Mouse (Mus musculus) neural tube, embryonic 13.5 days (tissue): Measurements from ENCODE around the gene Larp6. TPM values are rescaled to one million over a fixed set of nuclear protein-coding genes. Genes with fewer than 3 reads are reported as not detected.

Experiments
- ATAC-seq: fragments of 200-750 bp; cut with Nextera tagmentation; 2 replicates; pipeline ENCODE4 v1.8.0; 2017; ENCODE audit warnings: low read depth, mild to moderate bottlenecking, moderate TSS enrichment, moderate library complexity
- H3K27ac ChIP-seq: fragments of 300-500 bp; sonication (generic); replicated peaks from 2 replicates; pipeline ENCODE4 v1.5.1; 2015; ENCODE audit warnings: moderate library complexity, mild to moderate bottlenecking, inconsistent platforms
- H3K27me3 ChIP-seq: fragments of 300-500 bp; sonication (generic); 2 replicates; pipeline ENCODE4 v1.6.1; 2015; ENCODE audit warnings: mild to moderate bottlenecking, inconsistent platforms
- H3K36me3 ChIP-seq: fragments of 300-500 bp; sonication (generic); 2 replicates; pipeline ENCODE4 v1.6.1; 2015; ENCODE audit warnings: mild to moderate bottlenecking, inconsistent platforms
- H3K4me1 ChIP-seq: fragments of 300-500 bp; sonication (generic); replicated peaks from 2 replicates; pipeline ENCODE4 v1.6.1; 2015; ENCODE audit warnings: inconsistent platforms
- H3K4me2 ChIP-seq: fragments of 300-500 bp; sonication (generic); 2 replicates; pipeline ENCODE4 v1.6.1; 2015; ENCODE audit warnings: inconsistent platforms, mild to moderate bottlenecking, moderate library complexity
- H3K4me3 ChIP-seq: fragments of 300-500 bp; sonication (generic); 2 replicates; pipeline ENCODE4 v1.5.1; 2015; ENCODE audit warnings: mild to moderate bottlenecking, inconsistent platforms
- H3K9ac ChIP-seq: fragments of 300-500 bp; sonication (generic); 2 replicates; pipeline ENCODE4 v1.6.1; 2015; ENCODE audit warnings: moderate library complexity, mild to moderate bottlenecking, inconsistent platforms
- H3K9me3 ChIP-seq: fragments of 300-500 bp; sonication (generic); 2 replicates; pipeline ENCODE4 v1.6.1; 2016; ENCODE audit warnings: inconsistent platforms
- WGBS: fragments of 180-500 bp; shearing (Covaris S2); methylation state at CpG from one replicate; pipeline ENCODE4 v1.1.7; 2015; 5-methylcytosine and 5-hydroxymethylcytosine counted together
- polyA plus RNA-seq: library from polyadenylated mRNA; unstranded; fragments of >200 nt; fragmentation: Nextera tagmentation; extraction: Ambion mirVana; gene quantifications from 2 replicates; pipeline ENCODE4 v1.2.1, GENCODE M21; 2015

The Larp6 gene
- polyA plus RNA-seq, 1 experiment from 2014 or later, result 10.6 TPM

DNA sequence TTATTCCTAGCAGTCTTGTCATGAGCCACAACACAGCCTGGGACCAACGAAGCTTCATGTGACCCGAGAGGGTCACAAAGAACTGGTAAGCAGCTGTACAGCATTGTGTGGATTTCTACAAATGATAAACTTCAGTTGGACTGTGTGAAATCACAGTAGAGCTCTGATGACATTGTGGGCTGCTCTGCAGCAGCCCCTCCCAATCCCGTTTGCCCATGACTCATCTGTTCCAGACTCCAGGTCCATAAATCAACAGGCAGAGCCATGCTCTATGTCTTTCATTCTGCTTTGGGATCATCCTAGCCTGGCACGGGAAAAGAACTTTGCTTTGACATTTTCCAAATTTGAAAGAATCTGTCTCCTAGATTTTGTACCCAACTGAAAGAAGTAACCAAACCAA lies 20.2 kb upstream of the Larp6 start:
- WGBS, result 64% methylated on average over 4 of the region's 4 CpGs
- Histone ChIP-seq H3K36me3 (no peaks in the 10 kb centered on the region), H3K9me3 (no peaks in the 10 kb centered on the region), H3K4me1 (peaks cover 6% of the 10 kb centered on the region; the same call in 1 of the 2 replicates), H3K27me3 (no peaks in the 10 kb centered on the region; the same call in 1 of the 2 replicates), H3K9ac (no peak overlapping the region), H3K4me3 (no peak overlapping the region), H3K27ac (no peak overlapping the region), H3K4me2 (no peak overlapping the region)
- no peak for ATAC-seq

DNA sequence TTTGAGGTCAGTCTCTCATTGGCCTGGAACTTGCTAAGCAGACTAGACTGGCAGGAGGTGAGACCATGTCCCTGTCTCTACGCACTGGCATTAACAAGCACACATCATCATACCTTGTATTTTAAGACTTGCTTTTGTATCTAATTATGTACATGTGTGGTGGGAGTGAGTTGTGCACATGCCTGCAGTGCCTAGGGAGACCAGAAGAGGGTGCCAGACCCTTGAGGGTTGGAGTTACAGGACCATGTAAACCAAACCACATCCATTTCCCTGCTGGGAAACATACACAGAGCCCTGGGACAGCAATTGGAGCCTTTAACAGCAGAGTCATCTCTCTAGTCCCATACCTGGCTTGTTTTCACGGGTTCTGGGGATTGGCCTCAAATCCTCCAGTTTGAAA lies 18.8 kb upstream of the Larp6 start:
- Histone ChIP-seq H3K27ac (no peak overlapping the region), H3K36me3 (no peaks in the 10 kb centered on the region), H3K27me3 (no peaks in the 10 kb centered on the region; the same call in 1 of the 2 replicates), H3K9ac (no peak overlapping the region), H3K4me1 (no peaks in the 10 kb centered on the region), H3K4me3 (no peak overlapping the region), H3K4me2 (no peak overlapping the region), H3K9me3 (no peaks in the 10 kb centered on the region)
- ATAC-seq, result no peak
- WGBS, result 56% methylated on average over 2 of the region's 2 CpGs

GRCm38 (mm10) chr9:60696271-60696985 lies 16.4 kb upstream of the Larp6 start:
- no peak overlapping the region for H3K9ac ChIP-seq
- no peak for ATAC-seq
- H3K4me3 ChIP-seq, result no peak overlapping the region
- peaks cover 8% of the 10 kb centered on the region; the same call in 1 of the 2 replicates for H3K4me1 ChIP-seq
- 73% methylated on average over 6 of the region's 6 CpGs for WGBS
- no peaks in the 10 kb centered on the region for H3K9me3 ChIP-seq
- H3K27ac ChIP-seq, result no peak overlapping the region
- H3K36me3 ChIP-seq, result no peaks in the 10 kb centered on the region
- H3K4me2 ChIP-seq, result no peak overlapping the region
- no peaks in the 10 kb centered on the region; the same call in 1 of the 2 replicates for H3K27me3 ChIP-seq

DNA sequence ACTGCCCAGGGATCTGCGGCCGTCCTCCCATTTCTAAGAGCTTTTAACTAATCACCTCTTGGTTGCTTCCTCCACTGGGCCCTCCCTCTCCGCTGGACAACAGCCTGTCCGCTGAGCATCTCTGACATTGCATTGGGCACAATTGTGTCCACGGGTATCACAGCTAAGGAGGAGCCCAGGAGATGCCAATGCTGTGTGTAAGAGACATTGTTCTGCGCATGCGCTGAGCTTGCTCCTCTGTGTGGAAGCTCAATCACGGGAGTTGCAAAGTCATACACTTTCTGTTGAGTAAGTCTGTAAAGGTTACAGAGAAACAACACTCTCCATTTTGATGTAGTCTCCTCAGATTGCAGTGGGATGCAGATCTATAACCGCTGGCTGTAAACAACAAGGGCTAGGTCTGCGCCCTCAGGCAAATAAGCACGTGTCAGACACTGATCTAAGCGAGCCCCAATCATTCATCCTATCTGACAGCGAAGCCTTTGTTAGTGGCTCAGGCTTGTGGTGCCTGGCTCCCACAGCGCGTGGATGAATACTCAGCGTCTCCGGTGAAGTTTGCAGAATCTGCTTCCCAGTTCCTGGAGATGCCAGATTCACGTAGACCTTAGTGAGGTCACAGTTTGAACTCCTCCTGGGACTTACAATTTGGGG lies 13.1 kb upstream of the Larp6 start:
- Histone ChIP-seq H3K27me3 (no peaks in the 10 kb centered on the region), H3K27ac (no peak overlapping the region), H3K4me1 (peaks cover 8% of the 10 kb centered on the region; the same call in 1 of the 2 replicates), H3K9ac (no peak overlapping the region), H3K4me3 (no peak overlapping the region), H3K4me2 (no peak overlapping the region), H3K9me3 (no peaks in the 10 kb centered on the region), H3K36me3 (no peaks in the 10 kb centered on the region)
- no peak for ATAC-seq
- WGBS, result 51% methylated on average over 18 of the region's 18 CpGs

- no peaks in the 10 kb centered on the region for H3K36me3 ChIP-seq
Measured at GRCm38 (mm10) chr9:60707594-60707993, 5.2 kb upstream of the Larp6 start.

DNA sequence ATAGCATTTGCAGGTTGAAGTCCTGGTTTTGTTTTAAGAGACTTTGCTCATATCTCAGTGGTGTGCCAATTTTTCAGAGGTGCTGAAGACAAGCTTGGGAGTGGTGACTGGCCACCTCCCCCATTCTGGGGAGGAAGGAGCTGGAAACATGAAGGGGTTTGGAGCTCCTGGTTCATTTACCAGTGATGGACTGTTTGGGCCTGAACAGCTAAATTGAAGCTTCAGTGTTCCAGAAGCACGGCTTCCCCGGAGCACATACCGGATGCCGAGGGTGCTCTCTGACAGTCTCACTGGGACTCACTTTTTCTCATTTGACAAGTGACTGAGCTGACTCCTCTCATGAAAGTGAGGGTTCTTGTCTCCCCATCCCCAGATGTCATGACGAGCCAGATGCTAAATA lies 4.2 kb upstream of the Larp6 start:
- Histone ChIP-seq H3K27ac (no peak overlapping the region), H3K27me3 (peaks cover 5% of the 10 kb centered on the region), H3K9ac (no peak overlapping the region), H3K4me1 (peaks cover 12% of the 10 kb centered on the region), H3K4me3 (no peak overlapping the region), H3K36me3 (no peaks in the 10 kb centered on the region), H3K9me3 (no peaks in the 10 kb centered on the region), H3K4me2 (no peak overlapping the region)
- WGBS, result 89% methylated on average over 5 of the region's 5 CpGs
- no peak for ATAC-seq

More at GRCm38 (mm10) chr9:60707594-60707993, 5.2 kb upstream of the Larp6 start:
- Histone ChIP-seq H3K27me3 (peaks cover 3% of the 10 kb centered on the region; the same call in 1 of the 2 replicates), H3K4me1 (peaks cover 4% of the 10 kb centered on the region; the same call in 1 of the 2 replicates), H3K4me3 (no peak overlapping the region), H3K27ac (no peak overlapping the region), H3K4me2 (no peak overlapping the region), H3K9ac (no peak overlapping the region), H3K9me3 (no peaks in the 10 kb centered on the region)
- 94% methylated on average over 2 of the region's 2 CpGs for WGBS
- ATAC-seq, result no peak

GRCm38 (mm10) chr9:60709721-60710120 lies 3.1 kb upstream of the Larp6 start:
- WGBS, result 84% methylated on average over 6 of the region's 6 CpGs
- Histone ChIP-seq H3K27ac (no peak overlapping the region), H3K36me3 (no peaks in the 10 kb centered on the region), H3K4me1 (peaks cover 23% of the 10 kb centered on the region), H3K9ac (no peak overlapping the region), H3K4me2 (no peak overlapping the region), H3K9me3 (no peaks in the 10 kb centered on the region), H3K4me3 (no peak overlapping the region), H3K27me3 (peaks cover 7% of the 10 kb centered on the region)
- ATAC-seq, result no peak

DNA sequence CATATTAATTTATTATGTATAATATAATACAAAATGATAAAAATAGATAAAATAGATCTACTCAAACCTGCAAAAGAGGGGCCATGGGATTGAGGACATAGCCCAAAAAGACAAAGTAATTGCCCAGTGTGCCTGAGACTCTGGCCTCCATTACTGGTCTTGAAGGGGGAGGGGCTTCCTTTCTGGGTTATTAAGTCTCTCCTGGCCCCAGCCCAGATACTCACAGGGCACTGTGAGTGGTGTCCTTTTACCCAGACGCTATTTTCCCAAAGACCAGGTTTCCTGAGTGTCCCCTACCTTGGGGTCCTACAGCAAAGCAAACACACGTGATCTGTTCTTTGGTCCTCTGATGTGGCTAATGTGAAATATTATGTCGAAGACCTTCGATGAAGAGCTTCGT lies 778 bp upstream of the Larp6 start:
- Histone ChIP-seq H3K9me3 (no peaks in the 10 kb centered on the region), H3K4me3 (no peak overlapping the region), H3K4me1 (peaks cover 30% of the 10 kb centered on the region), H3K36me3 (no peaks in the 10 kb centered on the region), H3K4me2 (peak overlapping the region; percentile 95; the same call in 1 of the 2 replicates), H3K27me3 (peaks cover 7% of the 10 kb centered on the region), H3K27ac (no peak overlapping the region), H3K9ac (no peak overlapping the region)
- ATAC-seq, result no peak
- WGBS, result 83% methylated on average over 5 of the region's 5 CpGs

- peak; percentile 30; the same call in 1 of the 2 replicates for ATAC-seq
Measured at GRCm38 (mm10) chr9:60713616-60714015, 827 bp downstream of the Larp6 start.

DNA sequence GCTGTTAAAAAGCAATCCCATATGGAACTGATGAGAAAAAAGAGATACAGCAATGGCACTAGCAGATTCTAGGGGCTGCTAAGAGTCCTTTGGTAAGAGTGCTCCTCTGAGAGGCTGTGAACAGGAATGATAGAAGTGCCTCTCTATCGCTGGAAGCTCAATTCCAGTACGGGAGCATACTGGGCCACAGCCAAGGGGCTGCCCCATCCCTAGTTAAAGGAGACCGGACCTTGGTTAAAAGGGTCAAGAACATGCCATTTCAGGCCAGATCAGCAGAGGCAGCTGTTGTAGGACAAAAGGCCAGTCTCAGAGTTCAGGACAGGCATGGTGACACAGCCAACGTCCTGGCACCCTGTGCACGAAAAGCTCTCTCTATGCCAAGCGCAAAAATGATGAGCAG lies 1.4 kb downstream of the Larp6 start:
- H3K4me1 ChIP-seq, result peaks cover 30% of the 10 kb centered on the region
- H3K9ac ChIP-seq, result 0 out of 2 replicates have a peak overlapping the region, but pooled peaks have one; percentile 88
- 79% methylated on average over 6 of the region's 6 CpGs for WGBS
- no peaks in the 10 kb centered on the region for H3K36me3 ChIP-seq
- H3K9me3 ChIP-seq, result no peaks in the 10 kb centered on the region
- peaks cover 7% of the 10 kb centered on the region for H3K27me3 ChIP-seq
- no peak overlapping the region; the same call in 1 of the 2 replicates for H3K4me3 ChIP-seq
- ATAC-seq, result no peak
- H3K27ac ChIP-seq, result no peak overlapping the region
- peak overlapping the region; percentile 95 for H3K4me2 ChIP-seq

More at GRCm38 (mm10) chr9:60713616-60714015, 827 bp downstream of the Larp6 start:
- H3K9ac ChIP-seq, result peak overlapping the region; percentile 88
- H3K4me2 ChIP-seq, result peak overlapping the region; percentile 95
- peak overlapping the region; percentile 54 for H3K4me3 ChIP-seq
- peaks cover 7% of the 10 kb centered on the region for H3K27me3 ChIP-seq
- no peaks in the 10 kb centered on the region for H3K36me3 ChIP-seq
- H3K27ac ChIP-seq, result 0 out of 2 replicates have a peak overlapping the region, but pooled peaks have one; percentile 33
- peaks cover 30% of the 10 kb centered on the region for H3K4me1 ChIP-seq
- H3K9me3 ChIP-seq, result no peaks in the 10 kb centered on the region
- 48% methylated on average over 4 of the region's 4 CpGs for WGBS

DNA sequence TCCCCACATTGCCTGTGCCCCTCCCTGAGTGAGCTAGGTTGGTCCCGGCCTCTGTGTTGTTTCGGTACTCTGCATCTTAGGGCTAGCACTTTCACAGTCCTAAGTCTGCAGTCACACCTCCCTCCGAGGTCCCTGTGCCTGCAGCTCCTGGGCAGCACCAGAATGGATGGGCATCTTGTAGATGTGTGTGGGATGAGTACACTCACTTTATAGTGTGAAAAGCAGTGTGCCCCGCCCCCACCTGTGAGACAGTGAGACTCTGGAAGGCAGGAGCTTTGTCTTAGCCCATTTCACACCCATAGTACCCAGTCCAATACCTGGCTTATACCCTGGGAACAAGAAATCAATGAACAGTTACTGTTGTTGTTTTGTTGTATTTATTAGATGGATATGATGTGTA lies 2.5 kb downstream of the Larp6 start:
- no peaks in the 10 kb centered on the region for H3K9me3 ChIP-seq
- H3K9ac ChIP-seq, result no peak overlapping the region
- ATAC-seq, result no peak
- no peaks in the 10 kb centered on the region for H3K36me3 ChIP-seq
- no peak overlapping the region for H3K4me3 ChIP-seq
- no peak overlapping the region for H3K27ac ChIP-seq
- WGBS, result 84% methylated on average over 4 of the region's 4 CpGs
- H3K27me3 ChIP-seq, result peaks cover 4% of the 10 kb centered on the region
- peaks cover 30% of the 10 kb centered on the region for H3K4me1 ChIP-seq
- H3K4me2 ChIP-seq, result no peak overlapping the region

GRCm38 (mm10) chr9:60715828-60716227 lies 3.0 kb downstream of the Larp6 start:
- Histone ChIP-seq H3K27ac (no peak overlapping the region), H3K9me3 (no peaks in the 10 kb centered on the region), H3K36me3 (no peaks in the 10 kb centered on the region), H3K9ac (no peak overlapping the region), H3K4me1 (peaks cover 30% of the 10 kb centered on the region), H3K4me3 (no peak overlapping the region), H3K4me2 (no peak overlapping the region), H3K27me3 (peaks cover 4% of the 10 kb centered on the region)
- 57% methylated on average over 5 of the region's 5 CpGs for WGBS
- no peak for ATAC-seq
